Mouse (Mus musculus) heart, embryonic 10.5 days (tissue): Measurements from ENCODE around the gene Zp1. TPM values are rescaled to one million over a fixed set of nuclear protein-coding genes. Genes with fewer than 3 reads are reported as not detected.
A peak's percentile ranks its signal among the peaks of the same experiment; 100 is the strongest.

Experiments used
- DNase-seq: peaks from one replicate; pipeline ENCODE4 v3.0.0-alpha.2; 2017; ENCODE audit warnings: low spot score
- H3K27ac ChIP-seq: fragments of 300-500 bp; sonication (generic); 2 replicates; pipeline ENCODE4 v1.5.1; 2016; ENCODE audit warnings: mild to moderate bottlenecking
- H3K27me3 ChIP-seq: fragments of 300-500 bp; sonication (generic); 2 replicates; pipeline ENCODE4 v1.6.1; 2016; ENCODE audit warnings: mild to moderate bottlenecking; ENCODE audit not compliant: poor library complexity, insufficient read depth, severe bottlenecking
- H3K36me3 ChIP-seq: fragments of 300-500 bp; sonication (generic); 2 replicates; pipeline ENCODE4 v1.6.1; 2016; ENCODE audit warnings: mild to moderate bottlenecking, moderate library complexity
- H3K4me1 ChIP-seq: fragments of 300-500 bp; sonication (generic); 2 replicates; pipeline ENCODE4 v1.6.1; 2016; ENCODE audit warnings: mild to moderate bottlenecking
- H3K4me3 ChIP-seq: fragments of 300-500 bp; sonication (generic); 2 replicates; pipeline ENCODE4 v1.5.1; 2016; ENCODE audit warnings: mild to moderate bottlenecking, moderate library complexity
- H3K9me3 ChIP-seq: fragments of 300-500 bp; sonication (generic); 2 replicates; pipeline ENCODE4 v1.6.1; 2016; ENCODE audit warnings: mild to moderate bottlenecking, moderate library complexity
- WGBS: fragments of 180-500 bp; shearing (Covaris S2); methylation state at CpG from one replicate; pipeline ENCODE4 v1.1.7; 2016; 5-methylcytosine and 5-hydroxymethylcytosine counted together
- polyA plus RNA-seq: library from polyadenylated mRNA; unstranded; fragments of >200 nt; fragmentation: Nextera tagmentation; extraction: Ambion mirVana; gene quantifications from 2 replicates; pipeline ENCODE4 v1.2.1, GENCODE M21; 2016

The Zp1 gene
- polyA plus RNA-seq, 1 experiment from 2014 or later = not detected

- H3K9me3 ChIP-seq = no peaks in the 10 kb centered on the region
- H3K27me3 ChIP-seq = peaks cover 9% of the 10 kb centered on the region; the same call in 1 of the 2 replicates
- H3K27ac ChIP-seq = no peak overlapping the region
- no peaks in the 10 kb centered on the region for H3K36me3 ChIP-seq
- 40% methylated on average over 5 of the region's 5 CpGs for WGBS
- DNase-seq = no peak
- peaks cover 26% of the 10 kb centered on the region for H3K4me1 ChIP-seq
- no peak overlapping the region for H3K4me3 ChIP-seq
Observed at GRCm38 (mm10) chr19:10916506-10916905, 3.9 kb downstream of the Zp1 start.

DNA sequence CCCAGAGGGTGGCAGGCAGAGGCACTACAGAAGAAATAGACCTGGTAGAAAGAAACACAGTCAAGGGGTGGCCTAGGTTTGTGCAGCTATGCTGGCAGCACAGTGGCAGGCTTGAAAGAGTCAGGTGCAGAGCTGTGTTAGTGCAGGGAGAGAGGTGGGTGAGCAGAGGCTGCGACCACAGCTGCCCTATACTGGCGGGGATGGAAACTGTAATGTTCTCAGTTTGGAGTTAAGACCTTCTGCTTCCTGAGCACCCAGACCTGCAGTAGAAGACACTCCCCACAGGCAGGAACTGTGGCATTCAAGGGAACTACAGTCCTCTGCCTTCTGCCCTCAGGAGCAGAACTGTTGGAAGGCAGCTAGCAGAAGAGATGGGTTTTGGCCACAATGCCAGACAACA, 5.6 kb downstream of the Zp1 start:
- H3K4me3 ChIP-seq = no peak overlapping the region
- H3K4me1 ChIP-seq = peaks cover 26% of the 10 kb centered on the region
- DNase-seq = no peak
- 64% methylated on average over 2 of the region's 2 CpGs for WGBS
- peak overlapping the region; percentile 66; the same call in 1 of the 2 replicates for H3K27ac ChIP-seq
- H3K36me3 ChIP-seq = no peaks in the 10 kb centered on the region
- no peaks in the 10 kb centered on the region for H3K9me3 ChIP-seq
- H3K27me3 ChIP-seq = peaks cover 5% of the 10 kb centered on the region; the same call in 1 of the 2 replicates

- H3K4me3 ChIP-seq = no peak overlapping the region
- peaks cover 31% of the 10 kb centered on the region for H3K4me1 ChIP-seq
- H3K27me3 ChIP-seq = peaks cover 4% of the 10 kb centered on the region; the same call in 1 of the 2 replicates
- WGBS = 31% methylated on average over 7 of the region's 7 CpGs
- H3K36me3 ChIP-seq = no peaks in the 10 kb centered on the region
- H3K27ac ChIP-seq = peak overlapping the region; percentile 66
- peak; percentile 84 for DNase-seq
- H3K9me3 ChIP-seq = no peaks in the 10 kb centered on the region
Observed at GRCm38 (mm10) chr19:10914291-10914690, 6.1 kb downstream of the Zp1 start.

DNA sequence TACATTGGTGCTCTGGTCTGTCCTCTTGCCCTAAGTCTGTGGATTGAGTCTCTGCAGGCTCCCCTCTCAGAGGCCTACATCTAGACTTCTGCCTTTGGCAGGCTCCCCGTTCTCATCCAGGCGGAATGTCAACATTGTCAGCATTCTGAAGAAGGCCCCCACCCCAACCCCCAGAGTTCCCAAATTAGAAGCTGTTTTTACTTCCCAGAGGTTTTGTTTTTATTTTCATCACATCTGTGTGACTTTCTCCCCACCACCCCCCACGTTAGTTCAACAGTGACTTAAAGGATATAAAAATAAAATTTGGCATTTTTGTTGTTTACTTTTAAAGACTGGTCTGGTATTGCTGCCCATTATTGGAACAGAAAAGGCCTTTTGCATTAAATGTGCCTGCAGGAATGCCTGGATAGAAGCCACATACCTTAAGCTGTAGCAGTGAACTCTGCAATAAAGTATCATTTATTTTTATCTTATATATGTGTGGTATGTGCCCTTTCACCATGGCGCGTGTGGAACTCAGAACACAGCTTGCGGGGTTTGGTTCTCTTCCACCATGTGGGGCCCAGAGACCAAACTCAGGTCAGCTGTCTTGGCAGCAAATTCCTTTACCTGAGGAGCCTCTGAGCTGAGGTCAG, 11.2 kb downstream of the Zp1 start:
- peaks cover 35% of the 10 kb centered on the region for H3K36me3 ChIP-seq
- no peaks in the 10 kb centered on the region for H3K27me3 ChIP-seq
- no peak overlapping the region for H3K4me3 ChIP-seq
- DNase-seq = no peak
- H3K4me1 ChIP-seq = peaks cover 50% of the 10 kb centered on the region
- 52% methylated on average over 6 of the region's 6 CpGs for WGBS
- H3K9me3 ChIP-seq = no peaks in the 10 kb centered on the region
- peak overlapping the region; percentile 64 for H3K27ac ChIP-seq

DNA sequence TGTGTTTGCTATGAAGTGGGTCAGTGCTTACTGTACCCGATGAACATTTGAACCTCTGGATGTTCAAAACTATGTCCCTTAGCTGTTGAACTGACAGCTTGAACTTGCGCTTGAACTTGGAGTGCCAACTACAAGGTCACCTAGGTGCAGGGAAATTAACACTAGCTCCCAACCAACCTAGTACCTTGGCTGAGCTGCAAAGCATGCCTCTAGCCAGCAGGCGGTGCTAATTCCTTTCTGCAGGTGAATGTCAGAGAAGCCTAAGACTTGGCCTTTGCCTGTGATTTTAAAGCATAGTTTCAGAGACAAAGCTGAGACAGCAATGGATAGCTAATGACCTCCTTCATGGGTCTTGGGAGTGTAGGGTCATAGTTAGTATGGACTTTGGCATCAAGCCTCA, 12.5 kb downstream of the Zp1 start:
- no peak overlapping the region for H3K27ac ChIP-seq
- no peaks in the 10 kb centered on the region for H3K27me3 ChIP-seq
- peaks cover 47% of the 10 kb centered on the region for H3K36me3 ChIP-seq
- DNase-seq = no peak
- H3K4me3 ChIP-seq = no peak overlapping the region
- WGBS = 48% methylated on average over 3 of the region's 3 CpGs
- peaks cover 46% of the 10 kb centered on the region for H3K4me1 ChIP-seq
- no peaks in the 10 kb centered on the region for H3K9me3 ChIP-seq

DNA sequence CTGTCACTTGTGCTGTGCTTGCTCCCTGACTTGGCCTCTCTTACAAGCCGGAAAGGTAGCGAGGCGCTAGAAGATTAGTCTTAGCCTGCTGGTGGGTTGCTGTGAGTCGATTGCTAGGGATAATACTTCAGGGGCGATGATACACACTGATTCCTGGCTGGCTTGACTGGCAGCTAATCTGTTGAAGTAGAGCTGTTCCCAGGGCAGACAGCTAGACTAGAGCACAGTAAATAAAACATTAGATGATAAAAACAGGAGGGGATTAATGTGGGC, 14.8 kb downstream of the Zp1 start:
- Histone ChIP-seq H3K9me3 (no peaks in the 10 kb centered on the region), H3K36me3 (peaks cover 69% of the 10 kb centered on the region), H3K4me3 (0 out of 2 replicates have a peak overlapping the region, but pooled peaks have one; percentile 13), H3K4me1 (peaks cover 46% of the 10 kb centered on the region), H3K27me3 (no peaks in the 10 kb centered on the region), H3K27ac (peak overlapping the region; percentile 79)
- 39% methylated on average over 5 of the region's 5 CpGs for WGBS
- no peak for DNase-seq

DNA sequence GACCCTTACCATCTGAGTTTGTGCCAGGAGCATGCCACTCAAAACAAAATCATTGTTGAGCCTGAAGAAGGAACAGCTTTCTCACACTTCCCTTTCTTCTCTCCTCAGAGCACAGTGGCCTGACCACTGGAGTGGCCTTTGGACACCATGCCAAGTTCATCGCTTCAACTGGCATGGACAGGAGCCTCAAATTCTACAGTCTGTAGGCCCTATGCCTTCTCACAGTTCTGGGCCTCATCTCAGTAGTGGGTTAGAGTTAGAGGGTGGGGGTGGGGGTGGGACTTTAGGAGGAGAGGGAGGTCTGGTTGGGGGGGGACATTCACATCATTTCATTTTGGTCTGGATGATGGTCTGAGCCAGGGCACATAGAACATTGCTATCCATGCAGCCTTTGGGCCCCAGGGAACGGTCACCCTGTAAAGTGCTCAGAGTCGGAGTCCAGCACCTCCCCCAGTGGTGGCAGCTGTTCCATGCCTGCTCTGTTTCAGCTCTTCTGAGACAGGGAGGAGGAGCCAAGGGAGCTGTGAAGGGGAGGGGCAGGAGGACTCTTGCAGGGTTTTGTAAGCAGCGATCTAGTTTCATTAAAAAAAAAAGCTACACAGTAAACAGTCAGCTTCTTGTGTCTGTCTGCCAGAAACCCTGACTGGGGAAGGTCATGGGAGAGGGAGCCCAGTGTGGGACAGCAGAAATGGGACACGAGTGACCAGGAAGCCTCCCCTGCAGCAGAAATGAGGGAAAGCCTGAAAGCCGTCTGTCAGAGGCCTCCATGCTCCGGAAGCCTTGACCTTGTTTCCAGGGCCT, 15.3 kb downstream of the Zp1 start:
- DNase-seq = no peak
- H3K27me3 ChIP-seq = no peaks in the 10 kb centered on the region
- 39% methylated on average over 7 of the region's 7 CpGs for WGBS
- peaks cover 74% of the 10 kb centered on the region for H3K36me3 ChIP-seq
- peaks cover 46% of the 10 kb centered on the region for H3K4me1 ChIP-seq
- H3K9me3 ChIP-seq = no peaks in the 10 kb centered on the region
- peak overlapping the region; percentile 79 for H3K27ac ChIP-seq
- H3K4me3 ChIP-seq = 0 out of 2 replicates have a peak overlapping the region, but pooled peaks have one; percentile 13

DNA sequence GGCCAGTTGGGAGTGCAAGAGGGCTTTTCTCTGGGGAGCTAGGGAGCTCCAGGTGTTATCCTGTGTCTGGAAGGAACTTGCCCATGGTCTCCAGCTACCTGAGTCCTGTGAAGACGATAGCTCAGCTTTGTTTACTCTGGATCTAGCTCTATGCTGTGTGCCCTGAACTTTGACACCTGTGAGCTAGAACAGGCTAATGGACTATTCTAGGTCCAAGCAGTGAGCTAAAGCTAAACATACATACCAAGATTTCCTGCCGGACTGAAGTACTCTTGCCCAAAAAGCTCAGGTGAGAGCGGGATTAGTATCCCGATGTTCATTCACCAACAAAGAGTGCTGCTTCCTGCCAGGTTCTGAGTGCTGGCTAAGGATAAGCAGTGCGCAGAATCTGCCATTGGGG, 15.9 kb downstream of the Zp1 start:
- Histone ChIP-seq H3K9me3 (no peaks in the 10 kb centered on the region), H3K4me1 (peaks cover 44% of the 10 kb centered on the region), H3K4me3 (no peak overlapping the region), H3K27ac (peak overlapping the region; percentile 42; the same call in 1 of the 2 replicates), H3K36me3 (peaks cover 81% of the 10 kb centered on the region), H3K27me3 (no peaks in the 10 kb centered on the region)
- 85% methylated on average over 5 of the region's 5 CpGs for WGBS
- DNase-seq = no peak

- no peaks in the 10 kb centered on the region for H3K9me3 ChIP-seq
- DNase-seq = no peak
- no peak overlapping the region for H3K27ac ChIP-seq
- peaks cover 87% of the 10 kb centered on the region for H3K36me3 ChIP-seq
- no peaks in the 10 kb centered on the region for H3K27me3 ChIP-seq
- WGBS = 96% methylated on average over 5 of the region's 5 CpGs
- no peak overlapping the region for H3K4me3 ChIP-seq
- peaks cover 39% of the 10 kb centered on the region for H3K4me1 ChIP-seq
Observed at GRCm38 (mm10) chr19:10901046-10901445, 19.4 kb downstream of the Zp1 start.

GRCm38 (mm10) chr19:10900315-10900714, 20.1 kb downstream of the Zp1 start:
- Histone ChIP-seq H3K4me3 (no peak overlapping the region), H3K4me1 (peaks cover 32% of the 10 kb centered on the region), H3K27me3 (no peaks in the 10 kb centered on the region), H3K9me3 (no peaks in the 10 kb centered on the region), H3K36me3 (peaks cover 80% of the 10 kb centered on the region), H3K27ac (no peak overlapping the region)
- DNase-seq = no peak
- 81% methylated on average over 6 of the region's 6 CpGs for WGBS

- no peak for DNase-seq
- no peak overlapping the region for H3K4me3 ChIP-seq
- H3K9me3 ChIP-seq = no peaks in the 10 kb centered on the region
- H3K36me3 ChIP-seq = peaks cover 53% of the 10 kb centered on the region
- no peaks in the 10 kb centered on the region for H3K27me3 ChIP-seq
- no peak overlapping the region for H3K27ac ChIP-seq
- WGBS = 85% methylated on average over 8 of the region's 8 CpGs
- peaks cover 22% of the 10 kb centered on the region for H3K4me1 ChIP-seq
Observed at GRCm38 (mm10) chr19:10897491-10897890, 22.9 kb downstream of the Zp1 start.

- 52% methylated on average over 7 of the region's 7 CpGs for WGBS
Observed at GRCm38 (mm10) chr19:10896849-10897248, 23.6 kb downstream of the Zp1 start.

GRCm38 (mm10) chr19:10895708-10896107, 24.7 kb downstream of the Zp1 start:
- DNase-seq = no peak
- Histone ChIP-seq H3K27ac (peak overlapping the region; percentile 92), H3K4me3 (peak overlapping the region; percentile 93), H3K4me1 (peaks cover 22% of the 10 kb centered on the region), H3K36me3 (peaks cover 35% of the 10 kb centered on the region), H3K27me3 (no peaks in the 10 kb centered on the region), H3K9me3 (no peaks in the 10 kb centered on the region)
- WGBS = 2% methylated on average over 16 of the region's 16 CpGs

More at GRCm38 (mm10) chr19:10896849-10897248, 23.6 kb downstream of the Zp1 start:
- peaks cover 22% of the 10 kb centered on the region for H3K4me1 ChIP-seq
- H3K9me3 ChIP-seq = no peaks in the 10 kb centered on the region
- peak overlapping the region; percentile 93 for H3K4me3 ChIP-seq
- no peak for DNase-seq
- peaks cover 46% of the 10 kb centered on the region for H3K36me3 ChIP-seq
- H3K27ac ChIP-seq = peak overlapping the region; percentile 59; the same call in 1 of the 2 replicates
- H3K27me3 ChIP-seq = no peaks in the 10 kb centered on the region
